Mouse (Mus musculus) B cell, adult 2 months (primary cell): ENCODE data around the gene St3gal4.

ENCODE experiments used
- DNase-seq, 2 experiments: peaks; one replicate each; pipeline ENCODE4 v3.0.0; 2022

St3gal4 gene

DNA sequence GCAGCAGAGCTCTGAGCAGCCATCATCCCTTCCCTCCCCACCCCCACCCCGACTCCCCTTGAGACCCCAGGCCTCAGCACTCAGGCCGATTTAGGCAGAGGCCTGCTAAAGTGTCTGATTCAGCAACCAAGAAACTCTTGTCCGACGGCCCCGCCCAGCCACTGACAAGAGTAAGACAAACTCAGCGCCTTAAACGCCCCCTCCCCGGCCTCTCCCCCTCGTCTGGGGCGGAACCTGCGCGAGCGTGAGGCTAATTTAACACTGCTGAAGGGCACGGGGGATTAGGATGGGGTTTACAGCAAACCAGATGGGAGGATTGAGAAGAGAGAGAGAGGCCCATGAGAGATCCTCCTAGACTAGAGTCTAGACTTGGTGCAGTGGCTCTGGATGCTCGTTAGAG is 74.6 kb downstream of the St3gal4 start:
- no peak for DNase-seq

DNA sequence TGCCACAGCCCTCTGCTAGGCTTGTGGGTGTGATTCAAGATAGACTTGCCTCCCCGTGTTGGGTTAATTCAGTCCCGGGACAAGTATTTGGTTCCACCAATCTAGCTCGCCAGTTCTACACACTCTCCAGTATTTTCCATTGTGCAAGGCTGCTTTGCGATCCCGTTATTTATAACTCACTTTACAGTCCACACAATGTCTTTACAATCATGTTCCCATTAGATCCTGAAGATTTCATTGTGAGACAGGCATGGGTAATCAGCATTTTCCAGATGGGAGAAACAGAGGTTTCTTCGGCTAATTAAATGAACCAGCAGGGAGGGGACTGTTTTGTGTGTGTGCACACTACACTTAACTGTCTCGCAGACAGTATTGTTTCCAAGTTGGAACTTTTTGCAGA is 75.4 kb downstream of the St3gal4 start:
- no peak for DNase-seq

DNA sequence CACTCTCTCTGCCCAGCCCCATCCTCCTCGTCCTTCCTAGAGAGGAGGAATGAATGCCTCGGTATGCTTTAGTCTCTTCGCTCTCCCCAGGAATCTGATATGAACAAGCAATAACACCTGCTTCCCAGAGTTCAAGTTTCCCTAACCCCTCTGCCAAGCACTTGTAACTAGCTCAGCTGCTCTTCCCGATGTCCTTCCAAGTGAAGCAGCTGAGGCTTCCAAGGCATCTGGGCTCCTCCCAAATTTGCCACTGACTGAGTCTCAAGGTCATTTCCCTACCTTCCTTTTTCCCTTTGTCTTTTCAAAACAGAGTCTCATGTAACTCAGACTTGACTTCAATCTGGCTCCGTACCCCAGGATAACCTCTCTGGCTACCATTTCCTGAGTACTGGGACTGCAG is 77.6 kb downstream of the St3gal4 start:
- no peak for DNase-seq

DNA sequence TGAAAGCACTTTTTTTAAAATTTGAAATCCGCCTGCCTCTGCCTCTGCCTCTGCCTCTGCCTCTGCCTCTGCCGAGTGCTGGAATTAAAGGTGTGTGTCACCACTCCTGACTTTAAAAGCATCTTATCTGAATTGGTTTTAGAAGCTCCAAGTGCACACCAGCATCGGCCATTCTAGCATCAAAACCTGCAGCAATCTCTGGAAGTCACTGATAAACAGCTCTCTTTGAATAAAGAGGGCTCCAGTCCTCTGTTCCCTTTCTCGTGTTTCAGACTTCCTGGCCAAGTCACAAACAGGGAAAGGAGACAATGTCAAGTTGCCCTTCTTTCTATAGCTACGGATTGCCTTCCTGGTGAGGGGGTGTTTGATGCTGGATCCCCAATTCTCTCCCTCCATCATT is 79.2 kb downstream of the St3gal4 start:
- no peak for DNase-seq

DNA sequence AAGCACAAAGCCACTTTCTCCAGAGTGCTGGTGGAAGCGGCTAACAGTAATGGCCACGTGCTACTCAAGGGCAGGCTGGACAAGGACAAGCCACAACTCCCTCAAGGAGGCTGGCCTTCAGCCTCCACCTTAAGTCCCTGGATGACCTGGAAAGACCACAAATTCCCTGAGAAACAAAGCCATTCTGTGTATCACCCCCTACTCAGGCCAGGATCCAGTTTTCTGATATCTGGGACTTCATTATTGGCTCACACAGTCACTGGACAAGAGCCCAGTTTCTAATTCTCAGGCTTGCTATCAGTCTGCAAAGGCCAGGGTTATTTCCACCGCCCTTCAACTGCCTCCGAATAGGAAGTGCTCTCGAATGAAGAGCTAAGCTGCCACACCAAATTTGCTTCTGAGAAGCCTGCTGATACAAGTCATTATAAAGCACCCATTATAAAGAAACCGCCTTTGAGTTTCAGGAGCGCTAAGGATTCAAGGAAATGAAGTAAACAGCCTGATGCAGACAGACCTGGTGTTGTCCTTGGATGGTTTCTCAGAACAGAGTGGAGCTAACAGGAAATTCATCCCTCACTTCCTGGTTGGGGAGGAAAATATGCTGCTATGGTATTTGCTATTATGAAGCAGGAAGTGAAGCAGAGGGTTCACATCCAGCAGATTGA is 80.0 kb downstream of the St3gal4 start:
- DNase-seq = no peak

DNA sequence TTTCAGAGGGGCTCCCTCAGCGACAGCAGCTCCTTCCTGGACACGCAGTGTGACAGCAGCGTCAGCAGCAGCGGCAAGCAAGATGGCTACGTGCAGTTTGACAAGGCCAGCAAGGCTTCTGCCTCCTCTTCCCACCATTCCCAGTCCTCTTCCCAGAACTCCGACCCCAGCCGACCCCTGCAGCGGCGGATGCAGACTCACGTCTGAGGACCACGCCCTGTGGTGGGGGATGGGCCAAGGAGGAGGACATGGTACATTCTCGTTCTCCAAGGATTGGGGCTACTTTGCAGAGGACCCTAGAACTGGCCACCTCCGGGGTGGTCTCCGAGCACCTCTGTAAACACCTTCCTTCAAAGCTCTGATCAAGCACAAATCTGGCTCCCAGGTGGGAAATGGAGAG is 84.0 kb downstream of the St3gal4 start:
- DNase-seq = no peak

DNA sequence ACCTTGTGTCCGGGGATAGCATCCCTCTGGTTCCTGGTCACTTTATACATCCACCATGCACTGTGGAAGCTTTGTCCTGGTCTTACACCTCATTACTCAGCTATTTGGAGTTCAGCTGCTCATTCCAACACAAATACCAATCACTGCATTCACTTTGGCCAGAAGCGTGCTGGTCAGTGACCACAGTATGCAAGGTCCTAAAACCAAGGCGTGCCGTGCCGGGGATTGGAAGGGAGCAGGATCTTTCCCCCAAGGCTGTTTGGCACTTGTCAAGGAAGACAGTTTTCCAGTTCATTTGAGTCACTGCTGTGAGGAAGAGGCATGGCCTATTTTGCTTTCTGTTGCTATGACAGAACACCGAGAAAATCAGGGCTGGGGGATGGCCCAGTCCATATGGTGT is 86.6 kb downstream of the St3gal4 start:
- DNase-seq = no peak

DNA sequence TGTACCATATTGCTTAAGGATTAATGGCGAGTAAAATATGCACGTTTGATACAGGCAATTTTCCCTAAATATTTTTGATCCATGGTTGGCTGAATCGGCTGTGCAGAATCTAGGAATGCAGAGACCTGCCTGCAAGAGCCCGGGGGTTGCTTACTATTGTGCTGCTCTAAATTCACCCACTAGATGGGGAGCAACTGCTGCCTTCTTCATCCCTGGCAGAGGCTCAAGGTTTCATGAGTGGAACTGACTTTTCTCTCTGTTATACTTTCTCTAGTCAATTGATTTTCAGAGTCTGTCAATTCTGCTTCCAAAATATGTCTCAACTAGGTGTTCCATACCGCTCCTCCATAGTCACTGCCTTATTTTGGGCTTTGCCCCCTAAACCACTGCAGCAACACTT is 88.2 kb downstream of the St3gal4 start:
- DNase-seq = no peak

DNA sequence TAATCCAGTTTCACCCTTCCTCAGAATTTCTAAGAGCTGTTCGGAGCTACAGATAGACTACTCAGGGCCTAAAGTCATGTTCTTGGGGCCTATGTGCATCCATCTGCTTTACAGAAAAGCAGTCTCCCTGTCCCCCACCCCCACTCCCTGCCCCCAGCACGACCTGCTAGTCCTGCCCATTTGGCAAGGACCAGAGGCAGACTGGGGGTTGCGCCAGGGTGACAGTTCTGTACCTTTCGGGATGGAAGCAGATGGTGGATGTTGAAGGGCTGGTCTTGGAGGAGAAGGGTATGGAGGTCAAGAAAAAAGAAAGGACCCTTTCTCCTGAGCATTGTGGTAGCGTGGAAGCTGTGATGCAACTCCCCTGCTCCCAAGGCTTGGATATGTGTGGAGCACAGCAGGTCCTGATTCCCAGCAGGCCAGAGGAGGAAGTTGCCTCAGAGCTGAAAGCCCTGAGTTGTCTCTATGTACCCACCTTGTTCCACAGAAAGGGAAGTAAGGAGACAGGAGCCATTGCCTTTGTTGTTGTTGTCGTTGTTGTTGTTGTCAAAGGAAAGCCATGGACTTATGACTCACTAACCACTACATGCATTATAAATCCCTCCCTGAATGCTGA is 91.6 kb downstream of the St3gal4 start:
- no peak for DNase-seq

DNA sequence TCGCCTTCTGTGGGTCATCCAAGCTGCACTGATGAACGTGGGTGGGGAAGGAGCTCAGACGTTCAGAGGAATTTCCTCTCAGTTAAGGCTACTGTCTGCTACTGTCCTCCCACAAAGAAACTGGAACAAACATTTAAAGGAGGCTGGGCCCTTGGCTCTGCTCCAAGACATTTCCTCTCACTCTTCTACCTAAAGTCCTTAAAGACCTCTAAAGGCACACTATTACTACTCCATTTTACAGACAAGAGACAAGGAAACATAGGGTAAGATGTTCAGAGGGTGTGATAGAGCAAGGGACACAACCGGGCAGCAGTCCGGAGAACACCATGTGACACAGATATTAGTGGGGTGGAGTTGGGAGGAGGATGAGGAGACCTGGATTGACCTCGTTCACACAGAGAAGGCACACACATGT is 92.2 kb downstream of the St3gal4 start:
- no peak for DNase-seq

DNA sequence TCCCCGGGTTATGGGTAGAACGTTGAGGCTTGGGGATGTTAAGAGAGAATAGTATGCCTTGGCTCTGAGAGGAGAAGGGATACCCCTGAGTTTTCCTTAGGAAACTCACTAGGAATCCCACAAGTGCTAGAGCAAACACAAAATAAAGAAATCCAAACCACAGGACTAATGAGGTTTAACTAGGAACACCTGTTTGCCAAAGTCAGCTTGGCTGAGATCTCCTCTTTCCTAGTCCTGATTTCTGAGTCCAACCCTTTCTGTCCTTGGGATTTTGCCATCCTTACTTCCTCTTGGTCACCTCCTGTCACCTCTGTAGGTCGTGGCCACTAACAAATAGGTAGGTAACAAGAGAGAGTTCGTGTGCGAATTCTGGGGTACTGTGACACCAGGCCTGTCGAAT is 92.8 kb downstream of the St3gal4 start:
- DNase-seq = no peak

DNA sequence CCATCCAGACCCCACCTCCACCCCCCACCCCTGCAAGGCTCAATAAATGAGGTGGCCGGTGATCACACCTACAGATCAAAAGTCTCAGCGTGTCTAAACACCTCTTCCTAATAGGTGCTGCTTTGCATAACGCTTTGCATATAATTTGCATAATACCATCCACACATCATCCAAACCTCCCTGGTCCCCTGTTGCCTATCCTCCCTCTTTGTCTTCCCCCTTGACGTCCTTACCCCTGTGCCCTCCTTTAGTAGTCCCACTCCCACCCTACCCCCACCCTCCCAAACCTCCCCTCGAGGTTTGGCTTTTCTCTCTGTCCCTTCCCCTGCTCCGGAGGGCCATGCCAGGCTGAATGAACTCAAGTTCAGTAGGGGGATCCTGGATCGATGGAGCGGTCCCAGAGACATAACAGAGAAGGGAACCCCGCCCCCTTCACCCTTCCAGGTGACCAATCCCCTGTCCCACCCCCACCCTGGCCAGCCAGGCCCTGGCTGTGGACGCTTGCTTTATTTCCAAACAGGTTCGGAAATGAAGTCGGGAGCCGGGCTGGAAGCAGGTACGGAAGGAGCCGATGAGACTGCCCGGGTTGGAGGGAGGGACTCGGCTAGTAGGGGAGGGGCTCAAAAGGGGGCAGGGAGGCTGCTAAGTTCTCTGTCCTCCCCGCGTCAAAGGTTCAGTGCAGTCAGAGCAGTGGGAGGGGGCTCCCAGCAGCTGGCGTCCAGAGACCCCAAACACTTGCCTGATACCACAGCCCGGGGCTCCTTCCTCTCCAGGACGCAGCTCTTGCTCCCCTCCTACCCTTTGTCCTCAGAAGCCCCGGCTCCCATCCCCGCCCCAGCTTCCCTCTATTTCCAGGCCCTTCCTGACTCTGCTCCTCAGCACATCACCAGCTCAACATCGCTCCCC is 94.2 kb downstream of the St3gal4 start:
- no peak for DNase-seq

DNA sequence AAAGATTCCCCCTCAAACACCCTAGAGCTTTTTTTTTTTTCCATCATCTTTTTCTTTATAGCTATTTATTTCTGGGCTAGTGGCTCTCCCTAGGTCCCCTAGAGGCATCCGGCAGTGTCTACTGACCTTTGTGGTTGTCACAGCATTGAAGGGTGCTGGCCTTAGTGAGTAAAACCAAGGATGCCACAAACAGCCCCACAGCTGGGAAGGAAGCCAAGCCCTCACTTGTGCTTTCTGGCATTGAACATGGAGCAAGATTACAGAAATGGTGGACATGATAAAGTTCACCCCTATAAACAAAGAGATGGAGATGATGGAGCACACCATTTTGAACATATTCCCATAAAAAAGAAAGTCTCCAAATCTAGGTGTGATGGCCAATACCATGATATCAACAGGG is 97.3 kb downstream of the St3gal4 start:
- no peak for DNase-seq

DNA sequence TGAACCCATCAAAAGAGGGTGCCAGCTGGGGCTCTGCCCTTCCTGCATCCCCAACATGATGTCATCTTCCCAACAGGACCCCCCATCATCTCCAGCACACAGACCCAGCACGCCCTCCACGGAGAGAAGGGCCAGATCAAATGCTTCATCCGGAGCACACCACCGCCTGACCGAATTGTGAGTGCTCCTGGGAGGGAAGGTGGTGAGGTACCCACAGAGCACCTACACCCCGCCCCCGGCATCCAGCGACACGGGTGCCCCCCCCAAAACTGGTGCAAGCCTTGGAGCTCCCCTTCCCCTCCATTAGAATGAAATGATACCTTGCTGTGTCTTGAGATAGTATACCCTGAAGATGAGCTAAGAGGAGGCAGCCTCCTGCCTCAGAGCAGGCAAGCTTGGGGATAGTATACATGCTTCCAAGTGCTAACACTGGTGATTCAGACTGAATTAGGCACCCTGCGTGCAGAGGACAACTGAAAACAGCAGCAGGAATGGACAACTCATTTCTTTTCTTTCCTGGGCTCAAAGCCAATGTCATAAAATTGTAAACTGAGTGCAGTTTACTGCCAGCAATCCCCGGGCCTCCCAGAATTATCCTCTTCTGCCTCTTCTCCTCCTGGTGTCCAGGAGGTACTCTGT is 98.9 kb downstream of the St3gal4 start:
- DNase-seq = no peak

DNA sequence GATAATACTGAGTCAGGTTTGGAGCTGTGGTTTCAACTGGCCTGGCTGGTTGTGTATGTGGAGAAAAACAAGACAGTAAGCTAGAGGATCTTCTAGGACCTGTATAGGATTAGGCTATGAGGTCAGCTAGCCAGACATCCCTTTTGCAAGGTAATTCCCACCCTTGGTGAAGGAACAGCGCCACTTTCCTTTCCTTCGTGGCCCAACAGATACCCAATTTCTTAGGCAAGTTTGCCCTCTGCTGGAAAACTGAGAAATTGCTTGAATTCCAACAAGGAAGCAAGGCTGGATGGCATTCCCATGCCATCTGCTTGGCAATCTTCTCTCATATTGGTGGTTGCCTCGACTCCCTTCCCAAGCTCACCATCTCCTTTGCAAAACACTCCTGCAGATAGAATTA is 99.7 kb downstream of the St3gal4 start:
- peak in 1 of 2 experiments; percentile 12 for DNase-seq

DNA sequence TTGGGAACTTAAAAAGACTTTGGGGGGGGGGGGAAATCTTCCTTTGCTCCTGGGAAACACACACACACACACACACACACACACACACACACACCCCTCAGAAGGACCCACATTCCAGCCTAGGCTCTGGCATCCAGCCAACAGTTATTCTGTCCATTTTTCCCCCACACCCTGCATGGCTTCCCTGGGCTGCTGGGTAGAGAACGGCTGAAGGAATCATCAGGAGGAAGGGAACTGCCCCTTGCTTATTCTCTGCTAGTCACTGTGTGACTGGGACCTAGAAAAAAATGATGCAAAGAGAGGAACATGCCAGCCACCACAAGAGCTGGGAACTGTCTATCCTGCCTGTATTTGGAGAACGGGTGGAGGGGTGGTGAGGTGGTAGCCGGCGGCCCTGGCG is 101.0 kb downstream of the St3gal4 start:
- no peak for DNase-seq

DNA sequence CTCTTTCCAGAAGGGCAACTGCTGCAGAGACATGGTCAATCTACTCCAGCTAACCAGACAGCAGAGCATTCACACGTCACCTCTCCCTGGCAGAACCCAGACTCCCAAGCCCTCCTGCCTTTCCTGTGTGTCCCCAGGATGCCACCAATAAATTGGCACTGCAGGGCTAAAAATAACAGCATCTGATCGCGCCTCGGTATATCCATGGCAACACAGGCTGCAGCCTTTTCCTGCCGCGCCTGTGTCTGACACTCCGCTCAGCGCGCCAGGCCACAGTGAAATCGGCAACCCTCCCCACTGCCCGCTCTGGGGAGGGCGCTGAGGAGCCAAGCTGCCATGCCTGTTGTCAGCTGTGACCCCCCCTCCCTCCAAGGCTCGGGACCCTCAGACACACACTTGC is 101.5 kb downstream of the St3gal4 start:
- no peak for DNase-seq

DNA sequence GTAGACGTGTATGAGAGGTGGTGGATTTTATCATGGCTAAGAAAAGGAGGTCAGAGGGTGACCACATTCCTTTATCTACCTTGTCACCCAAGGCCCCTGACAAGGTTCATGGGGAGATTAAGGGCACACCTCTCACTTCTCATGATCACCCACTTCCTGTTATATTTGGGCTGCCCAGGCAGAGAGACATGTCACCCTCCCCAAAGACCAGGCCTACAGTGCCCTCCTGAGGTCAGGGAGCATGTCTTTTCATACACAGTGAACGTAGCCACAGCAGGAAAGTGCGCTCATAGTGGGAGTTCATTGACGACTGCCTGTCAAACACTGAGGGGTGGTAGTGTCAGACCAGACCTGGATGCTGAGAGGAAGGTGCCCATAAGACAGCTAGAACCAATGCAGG is 102.3 kb downstream of the St3gal4 start:
- DNase-seq = peak; percentile 49 to 54

DNA sequence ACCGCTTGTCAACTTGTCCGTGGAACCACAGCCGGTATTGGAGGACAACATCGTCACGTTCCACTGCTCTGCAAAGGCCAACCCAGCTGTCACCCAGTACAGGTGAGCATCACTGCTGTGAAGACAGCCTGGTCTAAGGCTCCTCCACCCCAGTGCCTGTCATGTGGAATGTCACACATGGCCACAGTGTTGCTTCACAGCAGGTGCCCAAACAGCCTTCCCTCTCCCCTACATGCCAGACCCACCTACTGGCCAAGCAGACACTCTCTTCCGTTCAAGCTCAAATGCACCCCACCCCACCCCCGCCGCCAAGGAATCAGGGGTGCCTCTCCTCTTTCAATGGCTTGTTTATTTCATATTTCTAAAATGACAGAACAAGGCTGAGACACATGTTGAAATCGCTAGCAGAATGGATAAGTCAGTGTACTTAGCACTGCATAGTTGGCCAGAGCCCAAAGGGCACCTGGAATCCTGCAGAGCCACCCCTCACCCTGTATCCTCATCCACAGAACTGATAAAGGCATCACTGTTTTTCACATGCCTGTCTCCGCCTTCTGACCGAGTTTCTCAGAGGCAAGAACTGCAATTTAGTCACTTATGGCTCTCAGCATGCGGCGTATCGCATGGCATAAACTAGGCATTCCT is 111.2 kb downstream of the St3gal4 start:
- DNase-seq = no peak

DNA sequence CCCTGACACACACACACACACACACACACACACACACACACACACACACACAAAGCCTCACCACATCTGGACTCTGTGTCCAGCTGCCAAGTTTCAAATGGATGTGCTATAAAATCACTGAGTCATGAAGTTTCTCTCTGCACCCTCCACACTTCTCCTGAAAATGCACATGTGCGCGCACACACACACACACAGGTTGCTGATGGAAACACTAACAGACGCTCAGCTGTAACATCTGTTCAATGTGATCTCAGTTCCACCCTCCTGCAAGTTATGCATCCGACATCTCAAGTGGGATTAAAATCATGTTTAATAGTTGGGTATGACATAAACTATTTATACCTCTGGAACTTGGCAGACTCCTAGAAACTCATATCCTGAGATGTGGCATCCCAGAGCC is 115.0 kb downstream of the St3gal4 start:
- DNase-seq = no peak

DNA sequence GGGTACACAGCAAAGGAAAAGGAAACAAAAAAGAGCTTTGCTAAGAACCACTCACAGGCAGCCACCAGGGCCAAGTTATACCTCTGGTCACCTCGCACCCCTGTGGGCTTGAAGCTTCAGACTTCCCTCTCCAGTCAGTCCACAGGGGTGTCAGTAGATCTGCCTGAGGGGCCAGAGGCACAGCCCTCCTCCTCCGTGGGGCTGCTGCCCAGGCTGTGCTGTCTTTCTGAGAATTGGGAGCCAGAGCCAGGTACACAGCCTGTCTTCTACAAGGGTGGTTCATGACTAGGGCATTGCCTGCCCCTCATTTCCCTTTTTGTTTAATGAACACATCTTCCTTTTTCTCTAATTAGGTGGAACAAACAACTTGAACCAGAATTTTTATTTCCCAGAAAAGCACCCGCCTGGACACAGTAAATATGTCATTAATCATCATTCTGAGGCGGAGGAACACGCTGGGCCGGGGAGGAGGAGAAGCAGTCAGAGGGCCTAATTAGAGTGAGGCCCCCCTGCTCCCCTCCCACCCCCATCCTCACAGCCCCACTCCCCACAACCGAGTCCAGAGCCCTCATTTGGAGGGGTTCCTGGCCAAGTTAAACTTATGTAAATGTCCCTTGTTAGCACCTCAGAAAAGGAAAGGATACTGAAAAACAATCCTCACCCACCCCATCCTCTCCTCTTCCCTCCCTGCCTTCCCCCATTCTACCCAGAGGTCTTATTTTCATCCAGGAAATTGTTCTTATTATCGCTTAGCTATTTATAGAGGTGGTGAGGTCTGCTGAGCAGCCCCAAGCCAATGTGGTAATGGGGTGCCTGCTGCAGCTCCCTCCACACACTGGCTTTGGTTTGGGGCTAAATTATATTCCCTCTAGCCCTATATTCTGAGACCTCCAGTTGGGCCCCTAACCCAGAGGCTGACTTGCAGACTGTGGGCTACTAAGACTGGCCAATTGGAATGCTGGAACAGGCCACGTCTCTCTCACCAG is 120.9 kb downstream of the St3gal4 start:
- no peak for DNase-seq
